Mouse (Mus musculus) heart, adult 9 months (tissue): Measurements from ENCODE around the gene Ptgfrn.

Source experiments
- DNase-seq, 2 experiments: peaks; one replicate each; pipeline ENCODE4 v3.0.0; 2022; ENCODE audit warnings: low spot score in 2 of 2

The Ptgfrn gene

GRCm38 (mm10) chr3:101078344-101078743 lies 31.7 kb downstream of the Ptgfrn start:
- DNase-seq: peak; percentile 61 to 68

GRCm38 (mm10) chr3:101077710-101078100 lies 32.4 kb downstream of the Ptgfrn start:
- no peak for DNase-seq

GRCm38 (mm10) chr3:101076966-101077709 lies 32.9 kb downstream of the Ptgfrn start:
- DNase-seq: no peak

- DNase-seq: peak in 1 of 2 experiments; percentile 35
These were observed 34.2 kb downstream of the Ptgfrn start for GRCm38 (mm10) chr3:101075866-101076265.

- no peak for DNase-seq
These were observed 36.7 kb downstream of the Ptgfrn start for GRCm38 (mm10) chr3:101073384-101073783.

- DNase-seq: no peak
These were observed 37.4 kb downstream of the Ptgfrn start for GRCm38 (mm10) chr3:101072506-101073215.

GRCm38 (mm10) chr3:101071576-101071975 lies 38.5 kb downstream of the Ptgfrn start:
- DNase-seq: no peak

- DNase-seq: peak; percentile 70 to 75
These were observed 39.3 kb downstream of the Ptgfrn start for GRCm38 (mm10) chr3:101070796-101071235.

- peak; percentile 80 to 82 for DNase-seq
These were observed 39.8 kb downstream of the Ptgfrn start for GRCm38 (mm10) chr3:101070230-101070795.

- no peak for DNase-seq
These were observed 41.4 kb downstream of the Ptgfrn start for GRCm38 (mm10) chr3:101068701-101069100.

GRCm38 (mm10) chr3:101066175-101066574 lies 43.9 kb downstream of the Ptgfrn start:
- DNase-seq: no peak

GRCm38 (mm10) chr3:101061865-101062585 lies 48.1 kb downstream of the Ptgfrn start:
- no peak for DNase-seq

GRCm38 (mm10) chr3:101059214-101059613 lies 50.9 kb downstream of the Ptgfrn start:
- DNase-seq: no peak

GRCm38 (mm10) chr3:101058203-101058602 lies 51.9 kb downstream of the Ptgfrn start:
- no peak for DNase-seq

- DNase-seq: no peak
These were observed 54.9 kb downstream of the Ptgfrn start for GRCm38 (mm10) chr3:101055216-101055615.

- DNase-seq: no peak
These were observed 58.5 kb downstream of the Ptgfrn start for GRCm38 (mm10) chr3:101051601-101052000.

GRCm38 (mm10) chr3:101049997-101050396 lies 60.1 kb downstream of the Ptgfrn start:
- no peak for DNase-seq

GRCm38 (mm10) chr3:101048781-101049180 lies 61.3 kb downstream of the Ptgfrn start:
- no peak for DNase-seq

GRCm38 (mm10) chr3:101047586-101048275 lies 62.3 kb downstream of the Ptgfrn start:
- DNase-seq: peak; percentile 64 to 83

- peak; percentile 79 to 87 for DNase-seq
These were observed 64.6 kb downstream of the Ptgfrn start for GRCm38 (mm10) chr3:101045431-101045830.

GRCm38 (mm10) chr3:101044686-101045085 lies 65.4 kb downstream of the Ptgfrn start:
- DNase-seq: no peak
